Mouse (Mus musculus): ENCODE results near the gene Usp34.
"Not testable (repeated sequence)": the region's sequence is repeated elsewhere in the genome, so short reads cannot be mapped to it uniquely, and the experiment has no call there.

DNA sequence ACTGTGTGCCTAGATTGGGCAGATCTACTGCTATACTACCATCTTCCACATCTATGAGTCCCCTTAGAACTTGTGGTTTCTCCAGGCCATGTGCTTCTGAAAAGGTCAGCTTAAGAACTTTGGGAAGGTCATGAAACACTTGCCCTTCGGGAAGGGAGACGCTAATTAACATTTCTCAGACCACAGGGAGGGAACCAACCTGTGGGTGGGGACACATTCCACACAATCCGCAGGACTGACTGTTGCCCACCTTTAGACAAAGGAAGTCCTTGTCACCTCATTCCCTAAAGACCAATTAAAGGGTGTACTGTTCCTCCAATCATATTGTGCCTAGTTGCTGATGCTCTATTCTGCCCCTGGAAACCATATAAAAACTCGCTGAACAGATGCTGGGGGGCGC is 198.1 kb downstream of the Usp34 start:
- not testable (repeated sequence) for TF ChIP-seq POLR2A (IDR thresholded peaks at IDR 0.05; ENCODE audit: borderline replicate concordance, low read depth, low read length); CTCF (IDR thresholded peaks at IDR 0.05; ENCODE audit: low read depth, low read length)
